Mouse (Mus musculus) c-Kit-negative CD71-positive TER-119-positive erythroid progenitor cells, embryonic 14.5 days (primary cell): Measurements from ENCODE around the gene Prss38.

Experiments used
- DNase-seq: peaks from one replicate; pipeline ENCODE4 v3.0.0-alpha.2; 2013; ENCODE audit warnings: low read depth, low spot score

Gene Prss38

GRCm38 (mm10) chr11:59327625-59328024, 47.8 kb downstream of the Prss38 start:
- DNase-seq = no peak

- no peak for DNase-seq
Measured at GRCm38 (mm10) chr11:59324777-59325176, 50.7 kb downstream of the Prss38 start.

- no peak for DNase-seq
Measured at GRCm38 (mm10) chr11:59322988-59323387, 52.5 kb downstream of the Prss38 start.
